Mouse (Mus musculus): ENCODE results near the gene Mcee.

DNA sequence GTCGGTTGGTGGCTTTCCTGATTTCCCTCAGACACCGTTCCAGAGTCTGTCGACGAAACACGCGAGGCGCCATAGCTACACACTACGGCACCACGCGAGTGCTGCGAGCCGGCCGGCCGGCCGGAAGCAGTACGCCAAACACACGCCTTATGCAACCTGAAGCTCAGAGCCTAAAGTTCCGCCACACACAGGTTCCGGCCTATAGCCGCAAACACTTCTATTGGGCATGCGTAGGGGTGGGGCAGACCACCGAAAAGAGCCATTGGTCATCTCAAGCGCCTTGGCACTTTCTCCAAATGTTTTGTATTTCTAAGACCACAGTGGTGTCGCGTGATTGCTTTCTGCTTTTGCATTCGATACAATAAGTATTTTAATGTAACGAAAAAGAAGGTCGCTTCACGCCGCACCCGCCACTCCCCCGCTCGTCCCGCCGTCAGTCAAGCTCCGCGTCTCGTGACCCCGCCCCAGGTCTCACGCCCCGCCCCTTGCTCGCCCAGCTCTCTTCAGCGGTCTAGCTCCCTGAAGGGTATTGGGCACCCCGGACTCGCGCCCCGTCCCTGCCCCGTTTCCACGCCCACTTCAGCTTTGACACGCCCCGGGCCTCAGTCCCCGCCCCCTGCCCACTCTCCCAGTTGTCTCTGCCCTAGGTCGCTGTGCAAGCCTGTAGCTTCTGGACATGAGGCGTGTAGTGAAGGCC is at the start of gene Mcee, which contains the start of gene Mphosph10:
- TF ChIP-seq CTCF (IDR thresholded peaks at IDR 0.05; ENCODE audit: low read depth) (no peak), EP300 (IDR thresholded peaks at IDR 0.05; ENCODE audit: low read depth) (peak; percentile 67)
